Mouse (Mus musculus): ENCODE results near the gene Gm17428. TPM values are rescaled to one million over a fixed set of nuclear protein-coding genes. Genes with fewer than 3 reads are reported as not detected.

Gene Gm17428
- polyA plus RNA-seq, 1 experiment = not detected

DNA sequence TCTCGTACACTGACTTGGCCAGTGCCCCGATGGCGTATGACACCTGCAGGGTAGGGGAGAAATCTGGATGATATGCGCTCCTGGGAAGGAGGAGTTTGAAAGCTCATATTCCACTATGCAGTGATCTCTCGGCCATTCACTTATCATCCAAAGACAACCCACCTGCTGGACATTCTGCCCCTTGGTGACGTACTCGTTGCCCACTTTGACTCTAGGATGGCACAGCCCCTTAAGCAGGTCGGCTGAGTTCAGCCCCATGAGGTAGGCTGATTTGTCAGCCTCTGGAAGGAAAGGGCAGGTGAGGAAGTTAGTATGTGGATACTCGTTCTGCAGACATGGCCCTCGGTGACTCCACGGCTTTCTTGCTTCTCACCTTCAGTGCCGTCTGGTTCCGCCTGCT is 12.1 kb downstream of the Gm17428 start:
- Histone ChIP-seq H3K4me3 (ENCODE audit: low read depth, low read length) (no peak overlapping the region), H3K27me3 (ENCODE audit: control insufficient read depth, insufficient read depth, low read length, poor library complexity, severe bottlenecking) (no peaks in the 10 kb centered on the region), H3K4me1 (ENCODE audit: control insufficient read depth, insufficient read depth, low read length) (no peaks in the 10 kb centered on the region), H3K36me3 (ENCODE audit: control insufficient read depth, insufficient read depth, low read length, poor library complexity, severe bottlenecking) (no peaks in the 10 kb centered on the region), H3K27ac (ENCODE audit: insufficient read depth, low read length) (no peak overlapping the region), H3K9ac (ENCODE audit: low read depth, poor library complexity, severe bottlenecking) (no peak overlapping the region), H3K9me3 (replicated peaks; ENCODE audit: control insufficient read depth, insufficient read depth, low read length, poor library complexity, severe bottlenecking) (no peaks in the 10 kb centered on the region)
- TF ChIP-seq EP300 (IDR thresholded peaks at IDR 0.05; ENCODE audit: insufficient read depth, low read depth, low read length) (no peak), CTCF (IDR thresholded peaks at IDR 0.05; ENCODE audit: low read depth, low read length) (no peak), POLR2A (IDR thresholded peaks at IDR 0.05; ENCODE audit: insufficient read depth, low read length) (no peak)

GRCm38 (mm10) chr14:54989886-54990441 is 13.2 kb downstream of the Gm17428 start:
- Histone ChIP-seq H3K9ac (ENCODE audit: low read depth, poor library complexity, severe bottlenecking) (no peak overlapping the region), H3K9me3 (replicated peaks; ENCODE audit: control insufficient read depth, insufficient read depth, low read length, poor library complexity, severe bottlenecking) (no peaks in the 10 kb centered on the region), H3K36me3 (ENCODE audit: control insufficient read depth, insufficient read depth, low read length, poor library complexity, severe bottlenecking) (no peaks in the 10 kb centered on the region), H3K27ac (ENCODE audit: insufficient read depth, low read length) (no peak overlapping the region), H3K4me3 (ENCODE audit: low read depth, low read length) (no peak overlapping the region), H3K4me1 (ENCODE audit: control insufficient read depth, insufficient read depth, low read length) (no peaks in the 10 kb centered on the region), H3K27me3 (ENCODE audit: control insufficient read depth, insufficient read depth, low read length, poor library complexity, severe bottlenecking) (no peaks in the 10 kb centered on the region)
- TF ChIP-seq EP300 (IDR thresholded peaks at IDR 0.05; ENCODE audit: insufficient read depth, low read depth, low read length) (no peak), POLR2A (IDR thresholded peaks at IDR 0.05; ENCODE audit: insufficient read depth, low read length) (no peak), CTCF (IDR thresholded peaks at IDR 0.05; ENCODE audit: low read depth, low read length) (no peak)

DNA sequence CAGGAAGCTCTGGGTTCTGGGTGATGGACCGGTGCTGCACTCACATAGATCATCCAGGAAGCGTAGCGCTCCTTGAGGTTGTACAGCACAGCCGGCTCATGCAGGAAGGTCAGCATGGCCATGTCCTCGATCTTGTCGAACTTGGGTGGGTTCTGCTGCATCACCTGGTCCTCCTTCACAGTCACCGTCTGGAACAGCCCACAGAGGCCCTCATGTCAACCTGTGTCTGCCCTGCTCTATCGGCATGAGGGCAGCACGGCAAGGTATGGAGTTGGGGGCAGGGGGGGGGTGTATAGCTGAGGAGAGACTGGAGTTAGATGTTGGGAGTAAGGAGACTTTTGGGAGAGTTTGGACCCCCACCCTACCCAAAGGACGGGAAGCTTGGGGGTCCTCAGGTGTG is 15.5 kb downstream of the Gm17428 start:
- no peak overlapping the region for H3K9ac ChIP-seq (ENCODE audit: low read depth, poor library complexity, severe bottlenecking)
- H3K27ac ChIP-seq (ENCODE audit: insufficient read depth, low read length) = no peak overlapping the region
- H3K4me1 ChIP-seq (ENCODE audit: control insufficient read depth, insufficient read depth, low read length) = peaks cover 2% of the 10 kb centered on the region
- H3K27me3 ChIP-seq (ENCODE audit: control insufficient read depth, insufficient read depth, low read length, poor library complexity, severe bottlenecking) = no peaks in the 10 kb centered on the region
- H3K36me3 ChIP-seq (ENCODE audit: control insufficient read depth, insufficient read depth, low read length, poor library complexity, severe bottlenecking) = no peaks in the 10 kb centered on the region
- no peak for TF ChIP-seq CTCF (IDR thresholded peaks at IDR 0.05; ENCODE audit: low read depth, low read length)
- TF ChIP-seq EP300 (IDR thresholded peaks at IDR 0.05; ENCODE audit: insufficient read depth, low read depth, low read length) = no peak
- TF ChIP-seq POLR2A (IDR thresholded peaks at IDR 0.05; ENCODE audit: insufficient read depth, low read length) = no peak
- H3K9me3 ChIP-seq (replicated peaks; ENCODE audit: control insufficient read depth, insufficient read depth, low read length, poor library complexity, severe bottlenecking) = no peaks in the 10 kb centered on the region
- no peak overlapping the region for H3K4me3 ChIP-seq (ENCODE audit: low read depth, low read length)

DNA sequence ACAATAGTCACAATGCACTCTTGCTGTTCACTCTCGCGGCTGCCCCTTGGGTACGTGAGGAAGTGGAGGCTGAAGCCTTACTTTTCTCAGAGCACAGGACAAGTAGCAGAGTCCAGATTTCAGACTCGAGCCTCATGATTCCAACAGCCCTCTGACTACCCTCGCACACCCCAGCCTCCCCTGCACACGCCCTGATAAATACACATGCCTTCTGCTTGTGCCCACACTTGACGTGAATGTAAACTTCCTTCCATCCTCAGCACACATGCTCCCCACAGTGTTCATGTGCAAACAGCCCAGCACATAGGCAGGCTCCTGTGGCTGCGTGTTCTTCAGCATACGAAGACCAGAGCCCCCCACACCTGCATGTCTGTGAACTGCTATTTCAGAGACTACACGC is 16.9 kb downstream of the Gm17428 start:
- H3K4me1 ChIP-seq (ENCODE audit: control insufficient read depth, insufficient read depth, low read length) = peaks cover 2% of the 10 kb centered on the region
- no peak overlapping the region for H3K27ac ChIP-seq (ENCODE audit: insufficient read depth, low read length)
- H3K9ac ChIP-seq (ENCODE audit: low read depth, poor library complexity, severe bottlenecking) = no peak overlapping the region
- no peaks in the 10 kb centered on the region for H3K9me3 ChIP-seq (replicated peaks; ENCODE audit: control insufficient read depth, insufficient read depth, low read length, poor library complexity, severe bottlenecking)
- no peaks in the 10 kb centered on the region for H3K27me3 ChIP-seq (ENCODE audit: control insufficient read depth, insufficient read depth, low read length, poor library complexity, severe bottlenecking)
- TF ChIP-seq EP300 (IDR thresholded peaks at IDR 0.05; ENCODE audit: insufficient read depth, low read depth, low read length) = no peak
- no peak for TF ChIP-seq POLR2A (IDR thresholded peaks at IDR 0.05; ENCODE audit: insufficient read depth, low read length)
- no peak for TF ChIP-seq CTCF (IDR thresholded peaks at IDR 0.05; ENCODE audit: low read depth, low read length)
- no peaks in the 10 kb centered on the region for H3K36me3 ChIP-seq (ENCODE audit: control insufficient read depth, insufficient read depth, low read length, poor library complexity, severe bottlenecking)
- H3K4me3 ChIP-seq (ENCODE audit: low read depth, low read length) = no peak overlapping the region

DNA sequence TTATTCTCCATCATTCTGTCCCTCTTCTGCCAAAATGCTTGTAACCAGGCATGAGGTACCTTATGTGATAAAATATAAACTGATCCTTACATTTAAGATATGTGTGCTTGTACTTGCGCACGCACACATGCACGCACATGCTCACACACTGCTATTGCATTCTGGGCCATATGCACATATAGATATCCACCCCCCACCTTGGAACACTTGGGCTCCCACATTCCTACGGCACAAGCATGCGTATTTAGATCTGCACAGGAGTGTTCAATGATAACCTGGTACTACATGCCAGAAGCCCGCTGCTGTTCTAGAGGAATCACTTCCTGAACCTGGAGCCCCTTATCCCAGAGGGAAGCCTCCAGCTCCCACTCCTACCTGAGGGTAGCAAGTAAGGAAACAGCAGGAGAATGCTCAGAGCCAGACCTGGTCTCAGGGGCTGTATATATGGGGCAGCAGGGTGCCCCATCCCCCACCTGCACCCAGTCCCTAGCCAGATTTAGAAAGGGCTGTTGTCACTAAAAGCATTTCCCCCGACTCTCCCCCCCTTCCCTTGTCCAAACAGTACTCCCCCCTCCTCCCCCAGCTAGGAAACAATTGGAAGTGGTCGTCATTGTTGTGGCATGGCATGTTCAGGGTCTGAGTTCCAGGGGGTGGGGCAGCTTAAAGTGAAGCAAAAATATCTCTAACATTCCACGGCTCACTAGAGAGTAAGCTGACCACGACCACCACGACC is 17.6 kb downstream of the Gm17428 start, which contains the start of gene Myh7:
Gene Myh7 (minus strand): TSS at position 491 of the 733 bp plus-strand sequence.
- TF ChIP-seq EP300 (IDR thresholded peaks at IDR 0.05; ENCODE audit: insufficient read depth, low read depth, low read length) (no peak), CTCF (IDR thresholded peaks at IDR 0.05; ENCODE audit: low read depth, low read length) (no peak), POLR2A (IDR thresholded peaks at IDR 0.05; ENCODE audit: insufficient read depth, low read length) (no peak)
- no peaks in the 10 kb centered on the region for H3K9me3 ChIP-seq (replicated peaks; ENCODE audit: control insufficient read depth, insufficient read depth, low read length, poor library complexity, severe bottlenecking)
- no peak within 1 kb of the TSS for H3K27ac ChIP-seq (ENCODE audit: insufficient read depth, low read length)
- H3K4me1 ChIP-seq (ENCODE audit: control insufficient read depth, insufficient read depth, low read length) = peaks cover 2% of the 10 kb centered on the region
- no peak within 1 kb of the TSS for H3K9ac ChIP-seq (ENCODE audit: low read depth, poor library complexity, severe bottlenecking)
- H3K4me3 ChIP-seq (ENCODE audit: low read depth, low read length) = no peak within 1 kb of the TSS
- H3K36me3 ChIP-seq (ENCODE audit: control insufficient read depth, insufficient read depth, low read length, poor library complexity, severe bottlenecking) = no peaks in the 10 kb centered on the region
- H3K27me3 ChIP-seq (ENCODE audit: control insufficient read depth, insufficient read depth, low read length, poor library complexity, severe bottlenecking) = no peaks in the 10 kb centered on the region

DNA sequence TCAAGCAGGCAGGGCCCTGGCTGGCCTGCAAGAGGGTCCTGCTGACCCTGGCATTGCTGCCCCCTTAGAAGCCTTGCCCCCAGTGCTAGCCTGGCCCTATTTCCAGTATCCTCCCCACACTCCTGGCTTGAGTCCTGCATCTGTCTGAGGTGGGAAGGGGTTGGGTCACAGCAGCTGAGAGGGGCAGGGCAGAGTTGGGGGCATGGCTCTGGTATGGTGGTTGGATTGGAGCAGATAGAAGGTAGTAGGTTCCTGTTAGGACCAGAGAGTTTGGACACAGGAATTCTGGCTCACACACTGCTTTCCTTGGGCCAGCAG is 18.1 kb downstream of the Gm17428 start:
- H3K4me1 ChIP-seq (ENCODE audit: control insufficient read depth, insufficient read depth, low read length) = peaks cover 2% of the 10 kb centered on the region
- no peaks in the 10 kb centered on the region for H3K9me3 ChIP-seq (replicated peaks; ENCODE audit: control insufficient read depth, insufficient read depth, low read length, poor library complexity, severe bottlenecking)
- H3K9ac ChIP-seq (ENCODE audit: low read depth, poor library complexity, severe bottlenecking) = no peak overlapping the region
- no peaks in the 10 kb centered on the region for H3K27me3 ChIP-seq (ENCODE audit: control insufficient read depth, insufficient read depth, low read length, poor library complexity, severe bottlenecking)
- TF ChIP-seq POLR2A (IDR thresholded peaks at IDR 0.05; ENCODE audit: insufficient read depth, low read length) = no peak
- TF ChIP-seq CTCF (IDR thresholded peaks at IDR 0.05; ENCODE audit: low read depth, low read length) = no peak
- no peak for TF ChIP-seq EP300 (IDR thresholded peaks at IDR 0.05; ENCODE audit: insufficient read depth, low read depth, low read length)
- H3K36me3 ChIP-seq (ENCODE audit: control insufficient read depth, insufficient read depth, low read length, poor library complexity, severe bottlenecking) = no peaks in the 10 kb centered on the region
- H3K27ac ChIP-seq (ENCODE audit: insufficient read depth, low read length) = no peak overlapping the region
- no peak overlapping the region for H3K4me3 ChIP-seq (ENCODE audit: low read depth, low read length)

Measured in ES-Bruce4 (cell line).